Mouse (Mus musculus) kidney, postnatal 0 days (tissue): ENCODE measurements around the gene BC067074. TPM values are rescaled to one million over a fixed set of nuclear protein-coding genes. Genes with fewer than 3 reads are reported as not detected.
A peak's percentile ranks its signal among the peaks of the same experiment; 100 is the strongest.
"Not testable (repeated sequence)": the region's sequence is repeated elsewhere in the genome, so short reads cannot be mapped to it uniquely, and the experiment has no call there.

Experiments used
- ATAC-seq: fragments of 200-750 bp; cut with Nextera tagmentation; replicated peaks from 2 replicates; pipeline ENCODE4 v1.8.0; 2017; ENCODE audit warnings: low read depth, moderate number of reproducible peaks, moderate TSS enrichment, moderate library complexity; ENCODE audit not compliant: low FRiP score
- DNase-seq: peaks from one replicate; pipeline ENCODE4 v3.0.0-alpha.2; 2016; ENCODE audit warnings: low spot score
- H3K27ac ChIP-seq: fragments of 300-500 bp; sonication (generic); 2 replicates; pipeline ENCODE4 v1.5.1; 2014; ENCODE audit warnings: mild to moderate bottlenecking
- H3K27me3 ChIP-seq: fragments of 300-500 bp; sonication (generic); 2 replicates; pipeline ENCODE4 v1.6.1; 2014; ENCODE audit warnings: low read length, mixed read lengths; ENCODE audit not compliant: insufficient read depth
- H3K36me3 ChIP-seq: fragments of 300-500 bp; sonication (generic); 2 replicates; pipeline ENCODE4 v1.6.1; 2014; ENCODE audit warnings: low read length, mixed read lengths; ENCODE audit not compliant: insufficient read depth
- H3K4me1 ChIP-seq: fragments of 300-500 bp; sonication (generic); replicated peaks from 2 replicates; pipeline ENCODE4 v1.6.1; 2014; ENCODE audit warnings: antibody characterized with exemption, low read length, mixed read lengths; ENCODE audit not compliant: insufficient read depth
- H3K4me2 ChIP-seq: fragments of 300-500 bp; sonication (generic); 2 replicates; pipeline ENCODE4 v1.6.1; 2014; ENCODE audit warnings: mild to moderate bottlenecking, low read length, moderate library complexity, mixed read lengths
- H3K4me3 ChIP-seq: fragments of 300-500 bp; sonication (generic); replicated peaks from 2 replicates; pipeline ENCODE4 v1.5.1; 2014; ENCODE audit warnings: low read depth, low read length
- H3K9ac ChIP-seq: fragments of 300-500 bp; sonication (generic); 2 replicates; pipeline ENCODE4 v1.6.1; 2014; ENCODE audit warnings: low read depth, low read length
- H3K9me3 ChIP-seq: fragments of 300-500 bp; sonication (generic); replicated peaks from 2 replicates; pipeline ENCODE4 v1.6.1; 2016; ENCODE audit warnings: low read length, inconsistent platforms, mixed read lengths
- CTCF ChIP-seq: IDR thresholded peaks from 2 replicates; pipeline ENCODE4 v1.5.1; 2016; ENCODE audit warnings: antibody characterized with exemption, low read depth, mild to moderate bottlenecking, moderate library complexity
- WGBS: fragments of 180-500 bp; shearing (Covaris S2); extraction: QIAGEN DNeasy Blood & Tissue Kit; methylation state at CpG from one replicate; pipeline ENCODE4 v1.1.7; 2014; 5-methylcytosine and 5-hydroxymethylcytosine counted together
- polyA plus RNA-seq: library from polyadenylated mRNA; unstranded; fragments of >200 nt; fragmentation: Nextera tagmentation; extraction: Ambion mirVana; gene quantifications from 2 replicates; pipeline ENCODE4 v1.2.1, GENCODE M21; 2015

The BC067074 gene
- polyA plus RNA-seq, 1 experiment from 2014 or later = 4.6 TPM

GRCm38 (mm10) chr13:113378980-113379410, 86.0 kb downstream of the BC067074 start:
- H3K27ac ChIP-seq = no peak overlapping the region
- no peak overlapping the region for H3K4me3 ChIP-seq
- no peak overlapping the region for H3K9ac ChIP-seq
- ATAC-seq (peak; percentile 61; the same call in 1 of the 2 replicates), DNase-seq (peak; percentile 59)
- no peak for TF ChIP-seq CTCF
- no peaks in the 10 kb centered on the region for H3K27me3 ChIP-seq
- WGBS = 45% methylated on average over 8 of the region's 8 CpGs
- no peaks in the 10 kb centered on the region for H3K9me3 ChIP-seq
- no peak overlapping the region for H3K4me2 ChIP-seq
- H3K4me1 ChIP-seq = no peaks in the 10 kb centered on the region
- H3K36me3 ChIP-seq = no peaks in the 10 kb centered on the region

- no peak for ATAC-seq
- no peak for TF ChIP-seq CTCF
- WGBS = 45% methylated on average over 6 of the region's 6 CpGs
- Histone ChIP-seq H3K4me2 (no peak overlapping the region), H3K4me1 (no peaks in the 10 kb centered on the region), H3K27ac (no peak overlapping the region), H3K9me3 (no peaks in the 10 kb centered on the region), H3K4me3 (no peak overlapping the region), H3K36me3 (no peaks in the 10 kb centered on the region), H3K9ac (no peak overlapping the region), H3K27me3 (no peaks in the 10 kb centered on the region)
- no peak for DNase-seq
Observed at GRCm38 (mm10) chr13:113379766-113380309, 86.9 kb downstream of the BC067074 start.

GRCm38 (mm10) chr13:113381710-113382109, 88.8 kb downstream of the BC067074 start:
- 96% methylated on average over 1 of the region's 1 CpGs for WGBS
- Histone ChIP-seq H3K4me1 (no peaks in the 10 kb centered on the region), H3K9me3 (no peaks in the 10 kb centered on the region), H3K36me3 (no peaks in the 10 kb centered on the region), H3K27ac (no peak overlapping the region), H3K27me3 (no peaks in the 10 kb centered on the region), H3K4me2 (no peak overlapping the region), H3K9ac (no peak overlapping the region), H3K4me3 (no peak overlapping the region)
- DNase-seq (no peak), ATAC-seq (no peak)
- no peak for TF ChIP-seq CTCF

- no peak for ATAC-seq
- no peaks in the 10 kb centered on the region for H3K4me1 ChIP-seq
- no peaks in the 10 kb centered on the region for H3K27me3 ChIP-seq
- DNase-seq = no peak
- no peaks in the 10 kb centered on the region for H3K9me3 ChIP-seq
- H3K27ac ChIP-seq = no peak overlapping the region
- H3K4me3 ChIP-seq = no peak overlapping the region
- no peak overlapping the region for H3K9ac ChIP-seq
- no peak overlapping the region for H3K4me2 ChIP-seq
- WGBS = 84% methylated on average over 2 of the region's 2 CpGs
- H3K36me3 ChIP-seq = no peaks in the 10 kb centered on the region
- TF ChIP-seq CTCF = no peak
Observed at GRCm38 (mm10) chr13:113382201-113382600, 89.2 kb downstream of the BC067074 start.

GRCm38 (mm10) chr13:113382770-113383169, 89.8 kb downstream of the BC067074 start:
- not testable (repeated sequence) for H3K4me1 ChIP-seq, H3K9me3 ChIP-seq, H3K36me3 ChIP-seq, H3K9ac ChIP-seq, H3K27ac ChIP-seq, H3K27me3 ChIP-seq, DNase-seq, H3K4me3 ChIP-seq, H3K4me2 ChIP-seq, ATAC-seq

- Histone ChIP-seq H3K4me1 (no peaks in the 10 kb centered on the region), H3K9me3 (no peaks in the 10 kb centered on the region), H3K4me3 (no peak overlapping the region), H3K4me2 (no peak overlapping the region), H3K27me3 (no peaks in the 10 kb centered on the region), H3K36me3 (no peaks in the 10 kb centered on the region), H3K27ac (no peak overlapping the region), H3K9ac (no peak overlapping the region)
- TF ChIP-seq CTCF = no peak
- 95% methylated on average over 6 of the region's 6 CpGs for WGBS
- no peak for ATAC-seq
- no peak for DNase-seq
Observed at GRCm38 (mm10) chr13:113393386-113393785, 100.4 kb downstream of the BC067074 start.

- no peak overlapping the region for H3K27ac ChIP-seq
- no peaks in the 10 kb centered on the region for H3K27me3 ChIP-seq
- no peaks in the 10 kb centered on the region for H3K36me3 ChIP-seq
- no peaks in the 10 kb centered on the region for H3K9me3 ChIP-seq
- TF ChIP-seq CTCF = no peak
- peak; percentile 39 for DNase-seq
- ATAC-seq = no peak
- 70% methylated on average over 15 of the region's 15 CpGs for WGBS
- no peak overlapping the region for H3K9ac ChIP-seq
- peak overlapping the region; percentile 6; the same call in 1 of the 2 replicates for H3K4me2 ChIP-seq
- H3K4me3 ChIP-seq = no peak overlapping the region
- no peaks in the 10 kb centered on the region for H3K4me1 ChIP-seq
Observed at GRCm38 (mm10) chr13:113394591-113394990, 101.6 kb downstream of the BC067074 start.
